Comparison of ENCODE assay signal across 8 mouse cellular contexts in genomic region chr9:66465087-66465486, GRCm38 (mm10). TPM values are rescaled to one million over a fixed set of nuclear protein-coding genes. Genes with fewer than 3 reads are reported as not detected.
DNase-seq lines count a peak whose midpoint lies in the region.

No protein-coding gene starts in this region.

- DNase-seq in adrenal gland, postnatal 14 days, result peak; percentile 56
- DNase-seq in adrenal gland, adult 18-20 months (ENCODE audit: low spot score in 2 of 2), result no peak
- peak; percentile 12 to 25 for DNase-seq in left cerebral cortex, postnatal 14 days (ENCODE audit: low spot score in 2 of 2)
- no peak for DNase-seq in left cerebral cortex, postnatal 25 days (ENCODE audit: low spot score in 2 of 2)
- peak; percentile 25 for DNase-seq in MN1 (ENCODE audit: low spot score)
- DNase-seq in embryo, embryonic 10.5 days (ENCODE audit: low spot score), result peak; percentile 71
- peak; percentile 77 for DNase-seq in retina, embryonic 14.5 days (ENCODE audit: low spot score)
- no peak for DNase-seq in right cerebral cortex, adult 2 months (ENCODE audit: low spot score in 2 of 2)

- intact Hi-C loops in left cerebral cortex, postnatal 14 days (cut with DNase I), result no loop called here
- intact Hi-C loops in left cerebral cortex, postnatal 25 days (cut with DNase I), result loop anchor here (10.0 kb wide), 1 partner anchor 320 kb away; no protein-coding TSS in a partner anchor

RNA-seq across cellular contexts. Expression of gene Fbxl22, which starts 49.3 kb away (rescaled TPM):
- total RNA-seq in adrenal gland, postnatal 14 days (2021), result 0.52 and 1.5 TPM in 2 replicates
- under 1 TPM; 0.40 to 0.67 TPM for total RNA-seq in adrenal gland, adult 18-20 months (2021)
- under 1 TPM; 0.13 to 0.40 TPM for total RNA-seq in left cerebral cortex, postnatal 14 days (2021)
- total RNA-seq in left cerebral cortex, postnatal 25 days (2021), result under 1 TPM; 0.34 TPM

Comparison
In these comparisons a context has a peak if more than half of its experiments do, and no peak if none do; other contexts are left out.
1. DNase-seq: peak in adrenal gland, postnatal 14 days (single experiment), left cerebral cortex, postnatal 14 days (2 of 2), MN1 (single experiment), embryo, embryonic 10.5 days (single experiment) and retina, embryonic 14.5 days (single experiment); none in adrenal gland, adult 18-20 months (0 of 2), left cerebral cortex, postnatal 25 days (0 of 2) and right cerebral cortex, adult 2 months (0 of 2).